Mouse (Mus musculus) liver, postnatal 0 days (tissue): Measurements from ENCODE around the gene Fads2.

Source experiments
- CTCF ChIP-seq: sonication (generic); IDR thresholded peaks from 2 replicates; pipeline ENCODE4 v1.5.1; 2016; ENCODE audit warnings: antibody characterized with exemption, low read depth
- EP300 ChIP-seq: IDR thresholded peaks from 2 replicates; pipeline ENCODE4 v1.6.1; 2016; ENCODE audit warnings: antibody characterized with exemption, low read depth, mild to moderate bottlenecking

DNA sequence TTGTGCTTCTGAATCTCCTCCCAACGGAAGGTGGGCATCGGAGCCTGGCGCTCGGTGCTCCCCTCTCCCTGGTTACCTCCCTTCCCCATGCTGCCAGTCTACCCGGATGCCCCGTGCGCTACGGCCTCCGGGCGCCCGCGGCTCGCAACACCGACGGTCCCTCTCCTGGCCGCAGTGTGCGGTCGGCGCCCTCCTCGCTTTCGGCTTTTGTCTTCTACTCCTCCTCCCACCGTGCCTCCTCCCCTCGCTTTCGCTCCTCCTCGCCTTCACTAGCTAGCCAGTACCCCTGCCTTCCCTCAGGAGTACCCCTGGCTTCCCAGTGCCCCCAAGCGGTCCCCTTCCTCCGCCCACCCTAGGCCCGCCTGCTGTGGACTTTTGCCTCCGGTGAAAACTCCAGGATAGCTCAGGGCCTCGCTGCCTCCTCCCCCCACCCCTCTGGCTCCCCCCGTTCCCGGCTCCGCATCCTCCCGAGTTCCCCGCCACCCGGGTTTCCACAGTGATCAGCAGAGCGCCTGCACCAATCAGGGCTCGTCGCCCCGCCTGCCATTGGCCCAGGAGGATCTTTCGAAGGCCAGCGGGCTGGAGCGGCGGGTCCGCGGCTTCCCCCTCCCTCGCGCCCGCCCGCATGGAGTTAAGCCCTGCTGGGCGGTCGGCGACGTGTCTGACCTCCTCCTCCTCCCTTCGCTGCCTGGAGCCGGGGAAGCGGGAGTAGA, at the start of gene Fads2:
- TF ChIP-seq CTCF: peak; percentile 33
- peak; percentile 26; the same call in 1 of the 2 replicates for TF ChIP-seq EP300
